Mouse (Mus musculus) heart, postnatal 0 days (tissue): ENCODE measurements at regions not wholly inside any gene's neighbourhood (a gene's known extent, or its start where the extent isn't known, plus 50 kb on each side); places are given as distances from the start of the nearest gene placed in this dataset.
"Not testable (repeated sequence)": the region's sequence is repeated elsewhere in the genome, so short reads cannot be mapped to it uniquely, and the experiment has no call there.

ENCODE experiments used
- ATAC-seq: fragments of 200-750 bp; cut with Nextera tagmentation; 2 replicates; pipeline ENCODE4 v1.8.0; 2017; ENCODE audit warnings: low read depth, moderate number of reproducible peaks, moderate library complexity; ENCODE audit not compliant: insufficient read depth
- DNase-seq: peaks from one replicate; pipeline ENCODE4 v3.0.0-alpha.2; 2016; ENCODE audit warnings: low spot score
- H3K27ac ChIP-seq: fragments of 300-500 bp; sonication (generic); 2 replicates; pipeline ENCODE4 v1.5.1; 2014; ENCODE audit warnings: low read depth, mild to moderate bottlenecking
- H3K27me3 ChIP-seq: fragments of 300-500 bp; sonication (generic); 2 replicates; pipeline ENCODE4 v1.6.1; 2014; ENCODE audit warnings: low read length, mixed read lengths; ENCODE audit not compliant: control insufficient read depth, insufficient read depth
- H3K36me3 ChIP-seq: fragments of 300-500 bp; sonication (generic); replicated peaks from 2 replicates; pipeline ENCODE4 v1.6.1; 2014; ENCODE audit warnings: low read length, mixed read lengths; ENCODE audit not compliant: control insufficient read depth, insufficient read depth
- H3K4me1 ChIP-seq: fragments of 300-500 bp; sonication (generic); 2 replicates; pipeline ENCODE4 v1.6.1; 2014; ENCODE audit warnings: antibody characterized with exemption; ENCODE audit not compliant: control insufficient read depth, insufficient read depth
- H3K4me2 ChIP-seq: fragments of 300-500 bp; sonication (generic); 2 replicates; pipeline ENCODE4 v1.6.1; 2014; ENCODE audit warnings: low read depth, mild to moderate bottlenecking, low read length, moderate library complexity
- H3K4me3 ChIP-seq: fragments of 300-500 bp; sonication (generic); 2 replicates; pipeline ENCODE4 v1.5.1; 2014; ENCODE audit warnings: low read depth, low read length
- H3K9ac ChIP-seq: fragments of 300-500 bp; sonication (generic); replicated peaks from 2 replicates; pipeline ENCODE4 v1.6.1; 2014; ENCODE audit warnings: low read depth, low read length, mixed read lengths
- H3K9me3 ChIP-seq: fragments of 300-500 bp; sonication (generic); replicated peaks from 2 replicates; pipeline ENCODE4 v1.6.1; 2016; ENCODE audit warnings: low read length; ENCODE audit not compliant: control insufficient read depth
- CTCF ChIP-seq: IDR thresholded peaks from 2 replicates; pipeline ENCODE4 v1.5.1; 2016; ENCODE audit warnings: antibody characterized with exemption, control low read depth, low read depth
- EP300 ChIP-seq: IDR thresholded peaks from 2 replicates; pipeline ENCODE4 v1.6.1; 2016; ENCODE audit warnings: antibody characterized with exemption, low read depth
- WGBS: fragments of 180-500 bp; shearing (Covaris S2); extraction: QIAGEN DNeasy Blood & Tissue Kit; methylation state at CpG from one replicate; pipeline ENCODE4 v1.1.7; 2014; 5-methylcytosine and 5-hydroxymethylcytosine counted together

- Histone ChIP-seq H3K27ac (no peak overlapping the region), H3K9me3 (no peaks in the 10 kb centered on the region), H3K27me3 (peaks cover 16% of the 10 kb centered on the region; the same call in 1 of the 2 replicates), H3K4me3 (no peak overlapping the region), H3K4me2 (no peak overlapping the region), H3K4me1 (no peaks in the 10 kb centered on the region), H3K36me3 (no peaks in the 10 kb centered on the region), H3K9ac (no peak overlapping the region)
- WGBS = 72% methylated on average over 5 of the region's 5 CpGs
- DNase-seq (no peak), ATAC-seq (no peak)
- TF ChIP-seq EP300 = no peak
- no peak for TF ChIP-seq CTCF
Measured at GRCm38 (mm10) chr2:71597956-71598355, 51.4 kb upstream of the Dlx2 start.

- Histone ChIP-seq H3K9me3 (no peaks in the 10 kb centered on the region), H3K27ac (no peak overlapping the region), H3K36me3 (no peaks in the 10 kb centered on the region), H3K4me2 (no peak overlapping the region), H3K4me3 (no peak overlapping the region), H3K9ac (no peak overlapping the region), H3K4me1 (no peaks in the 10 kb centered on the region), H3K27me3 (peaks cover 16% of the 10 kb centered on the region; the same call in 1 of the 2 replicates)
- no peak for TF ChIP-seq EP300
- TF ChIP-seq CTCF = no peak
- 52% methylated on average over 10 of the region's 10 CpGs for WGBS
- DNase-seq = no peak
- no peak for ATAC-seq
Measured at GRCm38 (mm10) chr2:71598368-71598767, 51.8 kb upstream of the Dlx2 start.

- Histone ChIP-seq H3K4me3 (no peak overlapping the region), H3K36me3 (no peaks in the 10 kb centered on the region), H3K4me1 (no peaks in the 10 kb centered on the region), H3K9me3 (no peaks in the 10 kb centered on the region), H3K27ac (no peak overlapping the region), H3K4me2 (no peak overlapping the region), H3K9ac (no peak overlapping the region), H3K27me3 (peaks cover 16% of the 10 kb centered on the region; the same call in 1 of the 2 replicates)
- ATAC-seq = peak; percentile 82
- peak; percentile 95 for TF ChIP-seq CTCF
- TF ChIP-seq EP300 = no peak
- peak; percentile 84 for DNase-seq
- WGBS = 13% methylated on average over 5 of the region's 5 CpGs
Measured at GRCm38 (mm10) chr2:71598778-71599177, 52.2 kb upstream of the Dlx2 start.

GRCm38 (mm10) chr2:71600213-71600612, 53.7 kb upstream of the Dlx2 start:
- H3K9me3 ChIP-seq = no peaks in the 10 kb centered on the region
- DNase-seq = peak; percentile 53
- WGBS = 12% methylated on average over 7 of the region's 7 CpGs
- no peak overlapping the region for H3K4me2 ChIP-seq
- peaks cover 9% of the 10 kb centered on the region; the same call in 1 of the 2 replicates for H3K27me3 ChIP-seq
- no peak overlapping the region for H3K4me3 ChIP-seq
- no peaks in the 10 kb centered on the region for H3K4me1 ChIP-seq
- H3K9ac ChIP-seq = no peak overlapping the region
- no peak overlapping the region for H3K27ac ChIP-seq
- no peaks in the 10 kb centered on the region for H3K36me3 ChIP-seq
- peak; percentile 77 for ATAC-seq
- TF ChIP-seq EP300 (0 out of 2 replicates have a peak, but pooled peaks have one; percentile 36), CTCF (no peak)

GRCm38 (mm10) chr2:71600999-71601398, 54.4 kb upstream of the Dlx2 start:
- no peaks in the 10 kb centered on the region for H3K9me3 ChIP-seq
- peaks cover 4% of the 10 kb centered on the region; the same call in 1 of the 2 replicates for H3K27me3 ChIP-seq
- 87% methylated on average over 1 of the region's 1 CpGs for WGBS
- H3K4me3 ChIP-seq = no peak overlapping the region
- H3K36me3 ChIP-seq = no peaks in the 10 kb centered on the region
- ATAC-seq (no peak), DNase-seq (no peak)
- no peak overlapping the region for H3K27ac ChIP-seq
- H3K9ac ChIP-seq = no peak overlapping the region
- no peak overlapping the region for H3K4me2 ChIP-seq
- TF ChIP-seq CTCF (no peak), EP300 (no peak)
- H3K4me1 ChIP-seq = no peaks in the 10 kb centered on the region

- not testable (repeated sequence) for H3K4me3 ChIP-seq, H3K27me3 ChIP-seq, H3K4me1 ChIP-seq, DNase-seq, H3K9ac ChIP-seq, H3K9me3 ChIP-seq, ATAC-seq, H3K27ac ChIP-seq, H3K4me2 ChIP-seq, H3K36me3 ChIP-seq
- WGBS = 88% methylated on average over 8 of the region's 8 CpGs
Measured at GRCm38 (mm10) chr2:71603796-71604195, 57.2 kb upstream of the Dlx2 start.
